Mouse (Mus musculus) myocyte (in vitro differentiated cells): ENCODE measurements at regions not wholly inside any gene's neighbourhood (a gene's known extent, or its start where the extent isn't known, plus 50 kb on each side); places are given as distances from the start of the nearest gene placed in this dataset.

ENCODE experiments used
- H3K27me3 ChIP-seq: one replicate; pipeline ENCODE4 v1.6.1; 2011; ENCODE audit not compliant: control insufficient read depth, insufficient read depth, insufficient read length
- H3K36me3 ChIP-seq: one replicate; pipeline ENCODE4 v1.6.1; 2011; ENCODE audit not compliant: control insufficient read depth, insufficient read depth
- H3K4me2 ChIP-seq: one replicate; pipeline ENCODE4 v1.6.1; 2011; ENCODE audit warnings: low read depth, control low read depth
- H3K4me3 ChIP-seq: one replicate; pipeline ENCODE4 v1.5.1; 2011; ENCODE audit warnings: mild to moderate bottlenecking, control low read depth, moderate library complexity
- H3K79me2 ChIP-seq: one replicate; pipeline ENCODE4 v1.6.1; 2011; ENCODE audit not compliant: control insufficient read depth, insufficient read depth
- H3ac ChIP-seq: one replicate; pipeline ENCODE4 v1.6.1; 2011; ENCODE audit not compliant: control insufficient read depth, insufficient read length
- CEBPB ChIP-seq: IDR thresholded peaks from 2 replicates; pipeline ENCODE4 v1.6.1; 2011; ENCODE audit warnings: mild to moderate bottlenecking, moderate library complexity; ENCODE audit not compliant: poor library complexity, insufficient read depth, severe bottlenecking
- E2F4 ChIP-seq: IDR thresholded peaks from one replicate; pipeline ENCODE4 v1.6.1; 2011; ENCODE audit warnings: mild to moderate bottlenecking, control low read depth, moderate library complexity; ENCODE audit not compliant: insufficient read depth
- MAX ChIP-seq: IDR thresholded peaks from one replicate; pipeline ENCODE4 v1.6.1; 2011; ENCODE audit warnings: low read depth, mild to moderate bottlenecking, control low read depth
- MYOD1 ChIP-seq, 3 experiments: IDR thresholded peaks; one replicate each; pipeline ENCODE4 v1.6.1; 2011; ENCODE audit warnings: control low read depth in 2 of 3, low read depth in 2 of 3, mild to moderate bottlenecking in 2 of 3, moderate library complexity in 1 of 3; ENCODE audit not compliant: insufficient read length in 2 of 3, control insufficient read depth in 1 of 3
- MYOG ChIP-seq, 3 experiments: IDR thresholded peaks; one replicate each; pipeline ENCODE4 v1.6.1; 2011; ENCODE audit warnings: control low read depth in 2 of 3, low read depth in 2 of 3, mild to moderate bottlenecking in 2 of 3; ENCODE audit not compliant: insufficient read length in 2 of 3, control insufficient read depth in 1 of 3, insufficient read depth in 1 of 3
- POLR2A ChIP-seq: IDR thresholded peaks from one replicate; pipeline ENCODE4 v1.6.1; 2011; ENCODE audit warnings: low read depth, mild to moderate bottlenecking, control low read depth, moderate library complexity; ENCODE audit not compliant: insufficient read length
- POLR2AphosphoS2 ChIP-seq: IDR thresholded peaks from one replicate; pipeline ENCODE4 v1.6.1; 2011; ENCODE audit warnings: low read depth, control low read depth; ENCODE audit not compliant: insufficient read length
- REST ChIP-seq: IDR thresholded peaks from one replicate; pipeline ENCODE4 v1.6.1; 2011; ENCODE audit warnings: mild to moderate bottlenecking, control low read depth, moderate library complexity; ENCODE audit not compliant: insufficient read depth, insufficient read length
- SRF ChIP-seq: IDR thresholded peaks from one replicate; pipeline ENCODE4 v1.6.1; 2011; ENCODE audit warnings: low read depth; ENCODE audit not compliant: control insufficient read depth, insufficient read length
- TCF12 ChIP-seq: IDR thresholded peaks from one replicate; pipeline ENCODE4 v1.6.1; 2011; ENCODE audit warnings: mild to moderate bottlenecking, control low read depth; ENCODE audit not compliant: poor library complexity, insufficient read depth, severe bottlenecking
- TCF3 ChIP-seq: IDR thresholded peaks from one replicate; pipeline ENCODE4 v1.6.1; 2011; ENCODE audit warnings: low read depth, control low read depth; ENCODE audit not compliant: insufficient read length
- USF1 ChIP-seq: IDR thresholded peaks from one replicate; pipeline ENCODE4 v1.6.1; 2011; ENCODE audit warnings: low read depth, mild to moderate bottlenecking, control low read depth, moderate library complexity

GRCm38 (mm10) chr1:23492981-23493380 lies 95.4 kb upstream of the Ogfrl1 start:
- TF ChIP-seq CEBPB (no peak), REST (no peak), MAX (no peak), POLR2A (no peak), TCF3 (no peak), MYOG (IDR thresholded peaks at IDR 0.05; ENCODE audit: control insufficient read depth in 1 of 3, insufficient read depth in 1 of 3, insufficient read length in 2 of 3, low read depth in 2 of 3) (no peak), POLR2AphosphoS2 (no peak), USF1 (no peak), MYOD1 (IDR thresholded peaks at IDR 0.05; ENCODE audit: control insufficient read depth in 1 of 3, insufficient read length in 2 of 3, low read depth in 2 of 3) (no peak), SRF (no peak), E2F4 (no peak)
- H3K4me3 ChIP-seq = no peak overlapping the region
- H3K4me2 ChIP-seq = no peak overlapping the region
- no peaks in the 10 kb centered on the region for H3K36me3 ChIP-seq
- no peak overlapping the region for H3ac ChIP-seq
- no peaks in the 10 kb centered on the region for H3K27me3 ChIP-seq
- H3K79me2 ChIP-seq = no peaks in the 10 kb centered on the region

DNA sequence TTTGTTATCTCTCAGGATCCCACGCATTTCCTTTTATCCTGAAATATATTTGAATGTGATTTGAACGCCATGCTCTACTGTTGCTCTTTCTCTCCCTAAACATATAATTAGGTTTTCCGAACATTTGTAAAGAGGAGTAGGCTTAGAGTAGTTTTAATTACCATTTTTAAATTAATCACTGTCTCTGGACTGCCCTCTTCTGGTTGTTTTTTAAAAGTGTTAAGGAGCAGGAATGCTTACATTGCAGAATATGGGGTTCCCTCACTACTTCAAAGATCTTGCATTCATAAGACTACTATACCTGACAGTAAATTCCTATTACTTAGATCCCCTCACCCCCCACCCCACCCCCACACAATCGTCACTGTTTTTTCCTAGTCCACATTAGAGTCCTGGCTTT lies 97.8 kb upstream of the Ogfrl1 start:
- H3K4me3 ChIP-seq = no peak overlapping the region

DNA sequence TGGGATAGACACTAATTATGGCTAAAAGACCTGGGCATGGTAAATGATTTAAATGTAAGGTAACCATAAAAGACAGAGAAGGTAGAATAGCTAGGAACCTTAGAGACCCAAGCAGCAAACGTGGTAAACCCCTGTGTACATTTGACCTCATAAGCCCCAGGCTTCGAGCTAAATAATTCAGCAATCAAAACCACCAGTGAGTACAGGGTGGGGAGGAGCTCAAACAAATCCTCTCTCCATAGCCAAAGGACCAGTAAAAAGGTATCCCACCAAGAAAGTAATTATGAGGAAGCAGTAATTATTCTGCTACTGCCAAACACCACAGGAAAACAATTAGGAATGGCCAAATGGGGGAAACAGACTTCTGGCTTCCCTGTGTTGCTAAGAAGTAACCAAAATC lies 122.5 kb upstream of the Ogfrl1 start:
- no peak overlapping the region for H3K4me2 ChIP-seq
- TF ChIP-seq TCF12 (no peak), USF1 (no peak), SRF (no peak), REST (no peak), CEBPB (no peak), MAX (no peak), E2F4 (no peak), TCF3 (no peak), MYOD1 (IDR thresholded peaks at IDR 0.05; ENCODE audit: control insufficient read depth in 1 of 3, insufficient read length in 2 of 3, low read depth in 2 of 3) (no peak), POLR2A (no peak), POLR2AphosphoS2 (no peak), MYOG (IDR thresholded peaks at IDR 0.05; ENCODE audit: control insufficient read depth in 1 of 3, insufficient read depth in 1 of 3, insufficient read length in 2 of 3, low read depth in 2 of 3) (no peak)
- no peaks in the 10 kb centered on the region for H3K36me3 ChIP-seq
- H3ac ChIP-seq = no peak overlapping the region
- H3K4me3 ChIP-seq = no peak overlapping the region
- H3K79me2 ChIP-seq = no peaks in the 10 kb centered on the region
- no peaks in the 10 kb centered on the region for H3K27me3 ChIP-seq

More for the DNA sequence above, 97.8 kb upstream of the Ogfrl1 start:
- Histone ChIP-seq H3K79me2 (no peaks in the 10 kb centered on the region), H3K36me3 (no peaks in the 10 kb centered on the region), H3ac (no peak overlapping the region), H3K27me3 (no peaks in the 10 kb centered on the region), H3K4me2 (no peak overlapping the region)
- TF ChIP-seq SRF = no peak
- no peak for TF ChIP-seq POLR2A
- no peak for TF ChIP-seq POLR2AphosphoS2
- TF ChIP-seq MYOD1 (IDR thresholded peaks at IDR 0.05; ENCODE audit: control insufficient read depth in 1 of 3, insufficient read length in 2 of 3, low read depth in 2 of 3) = no peak
- TF ChIP-seq MYOG (IDR thresholded peaks at IDR 0.05; ENCODE audit: control insufficient read depth in 1 of 3, insufficient read depth in 1 of 3, insufficient read length in 2 of 3, low read depth in 2 of 3) = no peak
- TF ChIP-seq E2F4 = no peak
- TF ChIP-seq REST = no peak
- no peak for TF ChIP-seq USF1

DNA sequence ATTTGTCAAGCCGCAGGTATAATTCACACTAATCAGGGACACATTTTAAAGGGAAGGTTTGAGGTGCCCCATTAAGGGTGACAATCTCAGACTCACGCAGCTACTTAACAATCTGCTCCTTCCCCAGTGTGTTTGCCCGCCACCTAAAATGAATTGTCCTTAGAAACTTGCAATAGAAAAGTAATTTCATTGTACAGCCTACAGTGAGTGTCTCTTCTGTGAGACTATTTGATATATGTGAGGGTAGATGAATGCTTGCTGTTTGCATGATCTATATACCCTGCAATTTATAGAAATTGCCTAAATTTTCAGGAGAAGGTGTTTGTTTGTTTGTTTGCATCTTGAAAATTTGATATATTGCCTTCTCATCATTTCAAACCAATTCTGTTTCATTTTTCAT lies 135.1 kb upstream of the Ogfrl1 start:
- no peak overlapping the region for H3K4me2 ChIP-seq

DNA sequence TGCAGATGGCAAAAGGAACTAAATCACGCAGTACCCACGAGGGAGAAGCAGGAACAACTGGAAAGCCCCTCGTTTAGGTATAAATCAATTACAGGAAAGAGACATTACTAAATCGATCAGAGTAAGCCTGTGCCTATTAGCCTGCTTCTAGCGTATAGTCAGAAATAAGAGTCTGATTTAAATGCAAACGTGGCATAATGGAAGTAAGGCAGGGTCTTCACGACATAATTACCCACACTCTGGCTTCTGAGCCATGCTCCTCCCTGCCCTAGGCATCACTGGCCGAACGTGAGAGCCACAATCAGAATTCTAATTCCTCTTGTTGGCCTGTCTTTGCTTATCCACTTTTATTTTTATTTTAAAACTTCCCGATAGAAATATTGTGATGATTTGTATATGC lies 139.0 kb upstream of the Ogfrl1 start:
- no peak overlapping the region for H3K4me2 ChIP-seq

More for the DNA sequence above, 135.1 kb upstream of the Ogfrl1 start:
- Histone ChIP-seq H3K79me2 (no peaks in the 10 kb centered on the region), H3ac (no peak overlapping the region), H3K27me3 (no peaks in the 10 kb centered on the region), H3K4me3 (no peak overlapping the region), H3K36me3 (no peaks in the 10 kb centered on the region)
- no peak for TF ChIP-seq MAX
- TF ChIP-seq CEBPB = no peak
- no peak for TF ChIP-seq POLR2A
- TF ChIP-seq REST = no peak
- no peak for TF ChIP-seq SRF
- TF ChIP-seq USF1 = no peak
- no peak for TF ChIP-seq MYOG (IDR thresholded peaks at IDR 0.05; ENCODE audit: control insufficient read depth in 1 of 3, insufficient read depth in 1 of 3, insufficient read length in 2 of 3, low read depth in 2 of 3)
- no peak for TF ChIP-seq TCF12
- no peak for TF ChIP-seq TCF3
- TF ChIP-seq E2F4 = no peak
- no peak for TF ChIP-seq POLR2AphosphoS2

More for the DNA sequence above, 139.0 kb upstream of the Ogfrl1 start:
- no peak overlapping the region for H3ac ChIP-seq
- H3K79me2 ChIP-seq = no peaks in the 10 kb centered on the region
- no peaks in the 10 kb centered on the region for H3K27me3 ChIP-seq
- no peaks in the 10 kb centered on the region for H3K36me3 ChIP-seq
- TF ChIP-seq MAX = no peak
- TF ChIP-seq MYOG (IDR thresholded peaks at IDR 0.05; ENCODE audit: control insufficient read depth in 1 of 3, insufficient read depth in 1 of 3, insufficient read length in 2 of 3, low read depth in 2 of 3) = no peak
- no peak for TF ChIP-seq USF1
- no peak for TF ChIP-seq MYOD1 (IDR thresholded peaks at IDR 0.05; ENCODE audit: control insufficient read depth in 1 of 3, insufficient read length in 2 of 3, low read depth in 2 of 3)
- TF ChIP-seq SRF = no peak
- no peak for TF ChIP-seq TCF12
- TF ChIP-seq POLR2A = no peak
- no peak for TF ChIP-seq POLR2AphosphoS2
- H3K4me3 ChIP-seq = no peak overlapping the region
